Mouse (Mus musculus) brain, adult 2 months (tissue): ENCODE measurements around the gene Rtbdn.

ENCODE experiments used
- DNase-seq: peaks from one replicate; pipeline ENCODE4 v3.0.0; 2011; ENCODE audit warnings: low read depth, low spot score

The Rtbdn gene

DNA sequence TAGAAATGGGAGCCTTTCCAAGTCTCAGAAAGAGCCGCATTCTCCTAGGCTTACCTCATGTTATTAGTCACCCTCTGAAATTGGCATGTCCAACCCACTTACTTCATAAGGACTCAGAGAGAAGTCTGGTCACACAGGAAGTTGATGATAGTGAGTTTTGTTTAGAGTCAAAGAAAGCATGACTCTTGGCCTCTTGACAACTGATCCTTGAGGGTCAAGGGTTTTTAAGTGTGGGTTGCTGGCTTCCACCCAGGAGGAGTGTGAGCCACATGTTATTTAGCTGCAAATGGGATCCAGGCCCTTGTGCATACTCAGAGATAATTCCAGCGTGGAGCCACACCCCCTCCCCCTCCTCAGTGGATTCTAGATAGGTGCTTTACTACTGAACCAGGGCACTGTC is 25.2 kb upstream of the Rtbdn start:
- no peak for DNase-seq

GRCm38 (mm10) chr8:84925557-84925956 is 21.2 kb upstream of the Rtbdn start:
- DNase-seq, result no peak

GRCm38 (mm10) chr8:84927513-84927912 is 19.3 kb upstream of the Rtbdn start:
- DNase-seq, result no peak

DNA sequence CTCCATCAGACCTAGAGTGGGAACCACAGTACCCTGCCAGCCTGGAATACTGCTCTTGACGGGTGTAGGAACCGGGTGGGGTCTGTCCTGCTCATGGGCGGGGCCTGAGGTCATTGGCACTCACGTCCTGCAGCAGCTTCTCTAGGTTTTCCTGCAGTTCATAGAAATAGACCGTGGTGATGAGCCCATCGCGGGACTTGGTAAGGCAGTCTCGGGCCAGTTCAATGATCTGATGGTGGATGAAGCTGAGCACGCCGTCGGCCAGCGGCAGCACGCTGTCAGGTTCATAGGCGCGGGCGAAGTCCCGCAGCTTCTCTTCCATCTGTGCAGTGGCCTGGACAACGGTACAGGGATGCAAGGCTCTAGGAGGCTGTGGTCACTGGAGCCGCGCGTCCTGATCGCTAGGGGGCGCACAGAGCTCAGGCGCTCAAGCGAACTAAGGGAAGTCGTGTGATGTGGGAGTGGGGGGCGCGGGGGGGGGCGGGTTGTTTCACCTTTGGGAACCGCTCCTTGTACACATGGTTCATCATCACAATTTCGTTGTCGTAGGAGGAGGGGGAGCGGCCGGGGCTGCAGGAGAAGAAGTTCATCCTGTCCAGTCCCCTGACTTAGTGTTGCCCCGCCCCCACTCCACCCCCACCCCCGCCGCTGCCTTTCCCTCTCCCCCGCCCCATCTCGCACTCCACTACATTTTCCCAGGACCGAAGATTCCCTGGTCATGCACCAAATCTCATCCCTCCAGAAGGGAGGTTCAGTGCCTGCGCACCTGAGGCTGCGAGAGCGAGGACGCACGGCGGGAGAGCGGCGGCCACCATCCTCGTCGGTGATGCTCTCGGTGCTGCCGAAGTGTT is 18.1 kb upstream of the Rtbdn start:
- peak; percentile 88 for DNase-seq

GRCm38 (mm10) chr8:84930582-84930981 is 16.2 kb upstream of the Rtbdn start:
- no peak for DNase-seq

- peak; percentile 77 for DNase-seq
Measured at GRCm38 (mm10) chr8:84933767-84934559, 12.8 kb upstream of the Rtbdn start.

DNA sequence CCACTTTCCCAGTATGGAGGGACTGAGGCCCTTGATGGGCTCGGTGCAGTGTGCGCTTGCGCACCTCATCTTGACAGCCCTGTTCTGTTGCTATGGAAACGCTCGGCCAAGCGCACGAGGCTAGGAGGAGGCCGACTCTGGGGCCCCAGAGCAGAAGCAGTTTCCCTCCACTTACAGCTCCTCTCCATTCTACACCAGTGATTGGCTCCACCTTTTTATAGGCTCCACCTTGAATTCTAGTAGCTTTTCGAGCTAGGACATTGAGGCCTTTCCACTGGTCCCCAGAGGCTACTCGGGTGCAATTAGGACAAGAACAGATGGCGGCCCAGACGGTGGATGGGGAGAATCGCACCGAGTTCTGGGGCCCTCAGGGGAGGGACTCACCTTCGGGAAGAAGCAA is 11.9 kb upstream of the Rtbdn start:
- DNase-seq, result peak; percentile 95

DNA sequence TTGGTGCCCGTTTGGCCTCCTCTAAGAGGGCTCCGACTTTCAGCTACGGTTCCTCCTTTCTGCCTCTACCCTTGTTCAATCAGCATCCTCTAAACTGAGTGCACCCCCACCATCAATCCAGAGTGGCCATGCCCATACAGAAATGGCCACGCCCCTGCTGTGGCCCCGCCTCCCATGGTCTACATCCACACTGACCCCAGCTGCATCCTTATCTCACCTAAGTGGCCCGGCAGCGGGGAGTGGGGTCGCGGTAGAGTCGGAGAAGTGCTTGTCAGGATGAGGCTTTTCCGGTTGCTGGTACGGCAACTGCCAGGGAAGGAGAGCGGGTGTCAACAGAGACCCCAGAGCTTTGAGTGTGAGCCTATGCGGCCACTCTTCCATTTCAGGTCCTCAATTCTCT is 11.3 kb upstream of the Rtbdn start:
- peak; percentile 49 for DNase-seq

DNA sequence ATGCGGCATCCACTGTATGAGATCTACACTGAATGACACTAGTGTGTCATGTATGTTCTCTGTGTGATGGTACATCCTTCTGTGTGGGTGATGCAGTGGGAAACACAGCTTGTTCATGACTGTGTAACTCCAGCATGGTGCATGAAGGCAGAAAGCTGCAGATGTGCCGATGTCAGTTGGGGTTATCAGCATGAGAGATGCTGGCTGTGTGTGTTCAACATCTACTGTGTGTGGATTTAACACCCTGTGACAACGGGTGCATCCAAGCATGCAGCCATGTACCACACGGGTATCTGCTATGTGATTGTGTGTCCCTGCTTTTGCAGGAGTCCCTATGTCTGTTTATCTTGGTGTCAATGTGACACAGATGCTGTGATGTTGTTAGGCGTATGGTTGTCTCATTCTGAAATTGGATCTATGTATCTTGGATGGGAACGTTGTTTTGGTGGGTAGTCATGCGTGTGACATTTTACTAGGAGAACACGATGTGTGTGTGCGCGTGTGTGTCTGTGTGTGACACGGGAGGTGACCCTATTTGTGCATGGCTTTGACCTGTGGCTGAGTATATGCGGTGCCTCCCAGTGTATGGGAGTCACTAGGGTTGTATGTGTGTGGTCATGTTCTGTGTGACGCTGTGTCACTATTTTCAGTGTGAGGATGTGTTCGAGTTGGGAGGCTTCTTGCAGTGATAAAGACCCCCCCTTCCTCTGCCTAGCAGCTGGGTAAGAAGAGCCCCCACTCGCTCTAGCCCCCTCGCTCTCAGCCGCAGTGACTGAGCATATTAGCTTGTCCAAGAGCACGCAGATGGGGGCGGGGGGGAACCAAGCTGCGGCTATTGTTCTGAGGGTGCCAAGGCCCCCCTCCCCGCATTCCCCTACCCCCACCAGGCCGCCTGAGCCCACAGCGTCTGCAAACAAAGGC is 10.5 kb upstream of the Rtbdn start:
- peak; percentile 52 for DNase-seq

DNA sequence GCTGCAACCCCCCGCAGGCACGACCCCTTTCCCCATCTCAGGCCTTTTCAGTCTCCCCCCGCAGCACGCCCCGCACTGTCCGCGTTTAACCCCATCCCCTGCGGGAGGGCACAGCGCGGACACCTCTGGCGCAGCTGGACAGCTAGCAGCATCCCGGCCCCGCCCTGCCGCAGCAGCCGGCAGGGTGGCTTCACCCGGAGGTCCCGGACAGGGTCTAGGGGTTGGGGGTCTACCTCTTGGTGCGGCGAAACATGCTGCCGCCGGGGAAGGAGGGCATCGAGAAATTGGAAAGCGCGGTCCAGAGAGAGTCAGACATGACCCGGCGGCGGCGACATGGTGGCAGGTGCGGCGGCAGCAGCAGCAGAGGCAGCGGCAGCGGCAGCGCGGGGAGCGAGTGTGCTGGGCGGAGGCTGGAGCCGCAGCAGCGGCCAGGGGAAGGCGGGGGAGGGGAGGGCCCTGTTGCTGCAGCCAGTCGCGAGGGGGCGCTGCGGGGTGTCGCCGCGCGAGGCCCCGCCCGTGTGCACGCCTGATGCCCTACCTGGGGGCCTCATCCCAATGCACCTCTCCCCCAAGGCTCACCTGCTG is 9.7 kb upstream of the Rtbdn start, which contains the start of gene Mast1:
Gene Mast1, minus strand, starts transcription at position 398 of the 585 bp plus-strand sequence.
- DNase-seq, result peak; percentile 94

DNA sequence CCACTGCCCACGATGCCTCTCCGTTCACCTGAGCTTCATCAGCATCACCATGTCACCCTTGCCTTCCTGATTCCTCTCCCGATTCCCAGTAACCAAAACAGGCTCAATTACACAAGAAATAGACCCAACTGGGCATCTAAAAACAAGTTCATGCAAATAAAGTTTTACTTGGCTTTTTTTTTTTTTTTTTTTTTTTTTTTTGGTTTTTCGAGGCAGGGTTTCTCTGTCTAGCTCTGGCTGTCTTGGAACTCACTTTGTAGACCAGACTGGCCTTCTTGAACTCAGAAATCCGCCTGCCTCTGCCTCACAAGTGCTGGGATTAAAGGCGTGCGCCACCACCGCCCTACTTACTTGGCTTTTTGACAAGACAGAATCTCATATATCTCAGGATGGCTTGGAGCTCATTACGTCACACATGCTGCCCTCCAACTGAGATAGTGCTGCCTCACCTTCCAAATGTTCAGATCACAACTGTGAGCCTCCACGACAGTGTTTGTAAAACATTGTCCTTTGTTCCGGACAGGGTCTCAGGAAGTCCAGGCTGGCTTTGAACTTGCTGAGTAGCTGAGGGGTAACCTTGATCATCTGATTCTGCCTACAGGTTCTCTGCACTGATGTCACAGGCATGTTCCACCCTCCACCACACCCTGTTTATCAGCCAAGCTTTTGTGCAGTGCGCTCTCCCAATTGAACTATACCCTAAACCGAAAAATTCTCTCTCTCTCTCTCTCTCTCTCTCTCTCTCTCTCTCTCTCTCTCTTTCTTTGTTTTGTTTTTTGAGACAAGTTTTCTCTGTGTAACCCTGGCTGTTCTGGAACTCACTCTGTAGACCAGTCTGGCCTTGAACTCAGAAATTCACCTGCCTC is 8.9 kb upstream of the Rtbdn start:
- no peak for DNase-seq

DNA sequence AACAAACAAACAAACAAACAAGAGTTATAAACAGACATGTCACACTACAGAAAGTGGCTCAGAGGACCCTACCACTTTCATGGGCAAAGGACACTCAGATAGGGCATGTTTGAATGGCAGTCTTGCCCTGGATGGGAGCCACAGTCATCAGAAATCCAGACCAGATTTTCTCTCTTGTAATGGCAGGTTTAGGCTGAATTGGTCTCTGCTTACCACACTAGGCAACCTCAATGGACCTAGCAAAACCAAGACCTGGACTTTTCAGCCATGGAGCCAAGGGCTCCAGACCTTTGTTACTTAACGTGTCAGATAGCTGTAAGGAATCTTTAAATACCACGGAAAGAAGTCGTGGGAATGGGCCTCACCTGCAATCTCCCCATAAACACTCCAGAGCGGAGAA is 3.1 kb upstream of the Rtbdn start:
- DNase-seq, result no peak

DNA sequence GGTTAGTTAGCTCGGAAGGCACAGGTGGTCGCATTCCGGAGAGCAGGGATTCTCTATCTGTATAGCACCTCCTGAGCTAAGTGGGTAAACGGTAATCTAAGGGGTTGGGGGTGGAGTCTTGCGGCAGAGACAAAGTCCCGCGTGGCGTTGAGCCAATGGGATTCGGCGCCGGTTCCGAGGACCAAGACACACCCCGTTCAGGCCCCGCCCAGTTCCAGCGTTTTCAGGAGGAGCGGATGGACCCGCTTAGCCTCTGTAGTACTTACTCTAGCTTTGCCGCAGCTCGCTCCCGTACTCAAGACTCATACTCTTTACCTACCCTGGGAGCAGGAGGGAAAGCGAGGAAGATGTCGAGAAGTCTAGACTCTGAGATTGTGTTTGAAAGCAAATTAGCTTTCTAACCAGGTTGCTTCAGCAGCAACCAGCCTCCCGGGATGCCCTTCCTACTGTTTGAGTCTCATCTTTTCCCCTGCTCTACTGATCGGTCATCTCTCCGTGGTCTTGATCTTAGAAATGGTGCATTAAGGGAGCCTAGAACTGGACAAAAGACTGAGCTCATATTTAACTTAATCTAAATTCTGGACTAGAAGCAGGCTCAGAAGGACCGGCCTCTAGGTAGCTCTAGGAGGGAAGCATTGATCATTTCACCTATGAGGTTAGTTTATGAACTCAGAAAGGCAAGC is 2.2 kb upstream of the Rtbdn start:
- peak; percentile 94 for DNase-seq

- DNase-seq, result peak; percentile 94
Measured at GRCm38 (mm10) chr8:84945235-84945632, 1.6 kb upstream of the Rtbdn start.

DNA sequence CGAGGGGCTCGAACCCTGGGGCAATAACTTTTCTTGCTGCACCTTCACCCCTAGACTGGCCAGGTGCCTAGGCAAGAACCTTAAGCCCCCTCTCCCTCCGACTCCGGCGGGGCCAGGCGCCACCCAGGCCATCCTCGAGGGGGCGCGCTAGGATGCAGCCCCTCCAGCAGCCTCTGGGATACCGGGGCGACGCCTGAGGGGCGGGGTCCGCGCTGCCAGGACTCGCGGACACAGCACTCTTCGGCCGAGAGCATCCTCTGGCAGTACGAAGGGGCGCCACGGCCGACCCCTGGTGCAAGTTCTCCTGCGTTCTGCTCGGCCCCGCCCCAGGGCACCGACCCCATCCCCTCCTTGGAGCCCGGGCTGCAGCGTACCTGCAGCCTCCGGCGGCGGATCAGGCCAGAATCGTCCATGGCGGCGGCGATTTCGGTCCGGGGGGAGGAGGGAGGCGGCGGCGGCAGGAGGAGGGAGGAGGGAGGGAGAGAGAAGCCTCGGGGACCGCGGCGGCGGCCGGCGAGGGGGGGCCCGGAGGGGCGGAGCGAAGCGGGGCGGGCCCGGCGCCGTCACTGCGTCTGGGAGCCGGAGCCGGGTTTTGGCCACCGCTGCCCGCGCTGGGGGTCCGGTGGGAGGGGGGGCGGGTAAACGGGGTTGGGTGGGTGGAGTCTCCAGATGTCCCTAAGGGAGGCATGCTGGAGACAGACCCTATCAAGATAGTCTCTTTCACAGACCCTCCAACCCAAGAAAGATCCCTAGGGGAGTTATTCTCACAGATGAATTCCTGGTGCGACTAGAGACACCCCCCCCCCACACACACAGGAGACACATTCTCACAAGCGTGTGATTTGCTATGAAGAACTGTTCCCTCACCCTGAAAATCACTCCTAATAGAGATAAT is 911 bp upstream of the Rtbdn start:
- DNase-seq, result peak; percentile 65

DNA sequence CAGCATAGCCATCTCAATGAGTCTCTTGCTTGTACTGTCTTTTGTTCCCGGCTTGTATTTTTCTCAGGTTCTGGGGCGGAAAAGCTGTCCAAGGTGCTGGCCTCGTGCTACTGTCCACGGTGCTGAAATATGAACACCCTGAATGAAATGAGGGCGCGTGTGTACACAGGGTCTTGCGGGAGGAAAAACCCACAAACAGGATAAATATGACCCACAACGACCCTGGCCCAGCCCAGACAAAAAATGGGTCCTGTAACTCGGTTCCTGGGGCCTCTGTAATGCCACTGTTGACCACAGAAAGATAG is 402 bp downstream of the Rtbdn start:
- DNase-seq, result no peak

DNA sequence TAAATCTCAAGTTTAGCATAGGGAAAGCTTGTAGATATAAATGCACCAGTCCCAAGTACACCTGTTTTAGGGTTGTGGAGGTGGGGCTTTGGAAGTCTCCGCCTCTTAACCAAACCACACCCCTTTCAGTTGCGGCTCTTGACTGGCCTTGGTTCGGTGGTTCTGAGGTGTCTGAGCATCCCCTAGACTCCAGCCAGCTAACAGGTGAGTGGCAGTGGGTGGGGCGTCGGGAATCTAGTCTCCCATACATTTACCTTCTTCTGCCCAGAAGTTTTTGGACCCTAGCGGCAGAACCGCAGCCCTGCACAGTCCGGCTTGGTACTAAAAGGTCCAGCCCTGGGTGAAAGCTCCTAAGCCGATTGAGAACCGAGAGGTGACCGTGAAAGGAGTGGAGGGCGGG is 3.0 kb downstream of the Rtbdn start:
- DNase-seq, result no peak

DNA sequence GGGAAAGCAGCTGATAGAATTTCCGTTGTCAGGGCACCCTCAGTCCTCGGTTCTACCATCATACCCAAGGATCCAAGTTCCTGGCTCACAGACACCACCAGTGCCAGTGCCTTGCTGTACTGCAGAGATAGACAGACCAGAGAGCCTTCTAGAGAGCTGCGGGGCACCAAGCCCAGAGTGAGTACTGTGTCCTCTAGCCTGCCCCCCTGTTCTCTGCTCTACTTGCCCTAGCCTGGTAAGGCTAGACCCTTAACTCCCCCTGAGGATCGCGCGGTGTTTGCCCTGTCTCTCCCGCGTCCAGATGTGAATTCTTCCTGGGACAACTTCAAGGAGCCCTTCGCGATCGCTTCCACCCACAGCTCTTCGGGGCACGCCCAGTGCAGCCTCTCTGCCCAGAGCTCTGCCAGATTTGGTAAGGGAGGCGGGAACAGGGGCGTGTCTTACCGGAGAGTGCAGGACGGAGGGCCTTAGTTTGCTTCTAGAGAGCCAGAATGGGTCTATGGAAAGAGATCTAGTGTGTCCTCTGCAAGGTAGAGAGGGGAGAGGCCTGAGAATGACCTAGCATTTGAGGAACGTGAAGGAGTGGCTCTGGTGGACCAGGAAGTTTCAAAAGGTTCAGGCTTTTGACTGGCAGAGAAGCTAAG is 5.9 kb downstream of the Rtbdn start:
- DNase-seq, result no peak
